Mouse (Mus musculus): ENCODE data around the gene Npas2.

The Npas2 gene

DNA sequence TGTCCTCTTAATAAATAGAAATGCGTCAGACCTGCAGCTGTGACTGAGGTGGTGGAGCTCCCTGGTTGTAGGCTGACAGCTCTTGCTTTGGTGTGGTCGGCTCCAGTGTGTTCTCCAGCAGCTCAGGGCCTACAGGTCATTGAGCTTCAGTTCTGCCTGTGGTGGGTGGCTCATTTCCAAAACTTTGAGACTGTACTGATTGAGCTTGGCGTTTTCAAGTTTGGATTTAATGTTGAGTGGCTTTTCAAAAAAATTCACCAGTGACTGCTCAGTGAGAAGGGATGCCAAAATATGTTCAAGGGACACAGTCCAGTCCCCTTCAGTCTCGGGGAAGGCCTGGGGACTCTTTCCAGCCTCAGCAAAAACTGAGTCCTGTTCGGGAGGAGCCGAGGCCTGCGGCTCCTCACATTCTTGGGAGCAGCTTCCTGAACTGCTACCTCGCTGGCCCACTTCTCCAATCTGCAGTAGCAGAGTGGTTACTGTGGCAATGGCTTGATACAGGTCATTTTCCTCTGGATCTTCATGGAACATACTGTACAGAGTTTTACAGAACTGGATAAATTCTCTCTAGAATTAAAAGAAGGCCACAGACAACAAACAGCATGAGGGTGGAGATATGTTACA is 178.8 kb downstream of the Npas2 start:
- no peak for DNase-seq (ENCODE audit: inconsistent age in 2 of 2, low spot score in 1 of 2)

DNA sequence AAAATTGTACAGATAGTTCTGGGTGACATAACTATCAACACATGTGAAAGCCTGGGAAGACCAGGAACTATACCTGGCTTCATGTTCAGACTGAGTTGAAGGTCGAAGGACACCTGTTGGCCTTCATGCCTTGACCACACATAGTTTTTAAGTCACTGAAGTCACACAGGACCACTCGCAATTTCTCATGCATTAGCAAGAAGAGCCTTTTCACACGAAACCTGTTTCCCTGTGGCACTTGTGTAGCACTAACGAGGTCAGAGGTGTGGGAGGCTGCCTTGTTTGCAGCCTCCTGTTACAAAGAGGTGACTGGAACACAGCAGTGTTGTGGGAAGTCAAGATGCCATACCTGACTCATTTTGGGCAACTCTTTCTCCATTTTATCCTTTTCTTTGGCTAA is 179.8 kb downstream of the Npas2 start:
- no peak for DNase-seq (ENCODE audit: inconsistent age in 2 of 2, low spot score in 1 of 2)

DNA sequence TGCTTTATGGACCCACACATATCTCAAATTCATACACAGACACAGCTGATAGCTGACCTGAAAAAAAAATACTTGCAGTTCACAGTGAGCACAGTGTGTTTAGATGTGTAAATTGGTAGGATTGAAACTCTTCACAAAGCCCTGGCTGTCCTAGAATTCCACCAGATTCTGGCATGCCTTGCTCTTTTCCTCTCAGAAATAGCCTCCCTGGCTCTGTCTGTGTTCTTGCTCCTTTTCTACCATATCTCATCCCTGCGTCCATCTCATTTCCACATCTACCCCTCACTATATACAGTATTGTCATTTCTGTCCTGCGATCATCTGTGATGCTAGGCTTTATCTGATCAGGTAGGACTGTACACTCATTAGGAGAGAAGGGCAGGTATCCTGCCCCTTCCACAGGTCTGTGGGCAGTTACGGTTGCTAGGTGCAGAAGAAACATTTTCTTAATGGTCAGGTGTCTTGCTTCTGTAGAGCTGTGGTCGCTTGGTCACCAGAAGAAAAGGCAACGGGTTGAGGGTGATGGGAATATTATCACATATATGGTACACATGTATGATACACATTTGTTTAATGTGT is 180.8 kb downstream of the Npas2 start:
- no peak for DNase-seq (ENCODE audit: inconsistent age in 2 of 2, low spot score in 1 of 2)

DNA sequence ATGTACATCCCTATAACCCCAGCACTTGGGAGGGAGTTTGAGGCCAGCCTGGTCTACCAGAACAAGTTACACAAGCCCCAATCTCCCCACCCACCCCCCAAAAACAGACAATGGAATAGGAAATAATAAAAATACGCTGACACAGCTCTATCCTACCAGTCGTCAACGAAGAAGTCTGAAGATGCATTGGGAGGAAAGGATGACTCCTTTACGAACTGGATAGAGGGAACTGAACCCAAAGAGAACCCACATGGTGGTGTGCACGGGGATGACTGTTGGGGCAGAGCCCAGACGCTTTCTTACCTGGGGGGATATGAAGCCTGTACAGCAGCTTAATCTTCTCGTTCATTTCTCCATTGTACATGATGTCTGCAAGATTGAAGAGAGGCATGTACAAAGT is 182.6 kb downstream of the Npas2 start:
- DNase-seq (ENCODE audit: inconsistent age in 2 of 2, low spot score in 1 of 2) = no peak

DNA sequence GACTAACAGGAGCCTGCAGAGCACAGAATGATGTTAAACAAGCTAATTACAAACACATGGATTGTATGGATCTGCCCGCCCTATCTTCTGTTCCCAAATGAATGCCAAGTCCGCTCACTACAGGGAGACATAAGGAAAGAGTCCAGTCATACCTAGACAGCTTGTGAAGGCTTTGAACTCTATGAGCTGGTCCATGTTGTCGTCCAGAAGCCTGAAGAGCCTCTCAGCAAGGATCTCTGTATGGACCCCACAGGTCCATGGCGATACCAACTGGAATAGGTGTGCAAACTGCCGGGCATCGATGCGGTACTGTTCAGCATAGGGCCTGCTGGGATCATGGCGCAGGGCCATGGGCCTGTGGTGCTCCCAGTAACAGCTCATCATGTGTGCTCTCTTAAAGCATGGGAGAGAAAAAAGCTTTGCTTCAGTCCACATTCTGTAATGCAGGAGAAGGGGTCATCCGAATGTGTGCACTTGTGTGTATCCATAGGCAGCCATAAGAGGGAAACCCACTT is 183.3 kb downstream of the Npas2 start:
- DNase-seq (ENCODE audit: inconsistent age in 2 of 2, low spot score in 1 of 2) = no peak

DNA sequence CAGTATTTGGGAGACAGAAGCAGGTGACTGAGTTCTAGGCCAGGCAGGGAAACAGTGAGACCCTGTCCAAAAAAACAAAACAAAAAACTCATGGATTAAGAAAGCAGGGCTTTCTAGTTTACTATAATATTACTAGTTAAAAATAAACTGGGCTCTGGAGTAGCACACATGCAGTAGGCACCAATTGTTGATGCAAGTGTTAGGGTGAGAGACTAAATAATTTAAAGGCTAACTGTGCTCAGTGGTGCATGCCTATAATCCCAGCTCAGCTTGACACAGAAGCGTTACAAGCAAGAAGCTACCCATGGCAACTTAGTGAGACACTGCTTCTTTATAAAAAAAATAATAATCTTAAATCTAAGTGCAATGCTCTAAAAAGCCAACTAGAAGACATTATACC is 185.0 kb downstream of the Npas2 start:
- no peak for DNase-seq (ENCODE audit: inconsistent age in 2 of 2, low spot score in 1 of 2)

DNA sequence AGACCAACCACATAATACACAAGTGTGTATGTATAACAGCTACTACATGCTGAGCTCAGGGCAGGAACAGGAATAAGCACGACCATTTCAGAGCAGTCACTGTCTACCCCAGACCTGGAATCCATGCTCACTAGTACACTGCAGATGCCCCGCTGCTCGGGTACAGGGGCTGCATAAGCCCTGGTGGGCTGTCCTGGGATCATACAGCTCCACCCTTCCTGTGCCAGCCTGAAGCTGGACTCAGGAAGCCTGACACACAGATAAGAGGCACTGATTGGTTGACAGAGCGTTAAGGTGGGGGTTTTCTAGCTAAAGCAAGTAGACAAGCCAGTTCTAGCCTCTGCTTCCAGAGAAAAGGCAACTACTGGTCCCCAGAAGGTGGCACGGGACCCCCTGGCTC is 185.5 kb downstream of the Npas2 start:
- DNase-seq (ENCODE audit: inconsistent age in 2 of 2, low spot score in 1 of 2) = no peak

DNA sequence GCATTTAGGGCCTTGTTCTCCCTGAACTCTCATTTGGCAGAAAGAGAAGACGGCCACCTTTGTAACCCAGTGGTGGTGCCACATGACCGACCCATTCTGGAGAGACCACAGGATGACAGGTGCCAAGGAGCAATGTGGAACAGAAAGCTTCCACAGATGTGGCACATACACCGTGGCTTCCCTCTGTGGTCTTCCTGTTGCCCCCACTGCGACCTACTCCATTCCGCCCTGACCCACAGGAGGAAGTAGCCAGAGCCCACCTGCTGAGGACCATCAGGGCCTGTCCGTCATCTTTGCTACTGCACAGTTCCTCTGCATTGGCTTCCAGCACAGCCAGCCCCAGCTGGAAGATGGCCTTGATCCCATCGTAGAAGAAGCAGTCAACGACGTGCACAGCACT is 187.5 kb downstream of the Npas2 start:
- no peak for DNase-seq (ENCODE audit: inconsistent age in 2 of 2, low spot score in 1 of 2)

DNA sequence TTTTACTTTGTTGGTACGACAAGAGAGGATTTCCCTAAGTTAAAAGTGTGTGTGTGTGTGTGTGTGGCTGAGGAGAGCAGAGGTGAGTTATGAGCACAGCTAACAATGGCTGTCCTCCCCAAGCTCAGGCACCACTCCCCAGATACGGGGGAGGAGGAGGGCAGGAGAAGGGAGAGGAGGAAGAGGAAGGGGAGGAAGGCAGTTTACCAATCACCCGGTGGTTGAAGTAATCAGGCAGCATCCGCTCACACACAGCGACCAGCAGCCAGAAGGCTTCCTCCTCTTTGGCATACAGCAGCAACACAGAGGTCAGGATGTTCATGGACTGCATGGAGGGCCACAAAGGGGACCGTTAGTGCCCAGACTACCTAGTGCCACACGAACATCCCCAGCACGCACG is 191.4 kb downstream of the Npas2 start:
- DNase-seq (ENCODE audit: inconsistent age in 2 of 2, low spot score in 1 of 2) = no peak

DNA sequence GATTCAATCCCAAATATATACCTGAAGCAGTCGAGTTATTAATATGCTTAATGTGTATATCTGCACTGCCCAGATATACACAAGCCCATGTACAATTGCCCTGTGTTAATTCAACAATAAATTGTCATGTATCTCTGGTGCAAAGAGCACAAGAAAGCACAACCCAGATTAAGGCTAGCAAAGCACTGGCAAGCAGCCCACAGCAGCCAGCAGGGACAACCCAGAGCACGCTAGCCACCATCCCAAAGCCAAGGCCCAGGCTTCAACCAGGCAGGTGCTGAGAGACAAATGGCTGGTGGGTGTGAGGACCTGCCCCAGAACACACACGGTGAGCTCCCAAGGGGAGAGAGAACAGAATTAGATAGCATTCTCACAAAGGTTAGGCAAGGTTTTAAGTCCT is 192.9 kb downstream of the Npas2 start:
- DNase-seq (ENCODE audit: inconsistent age in 2 of 2, low spot score in 1 of 2) = no peak

DNA sequence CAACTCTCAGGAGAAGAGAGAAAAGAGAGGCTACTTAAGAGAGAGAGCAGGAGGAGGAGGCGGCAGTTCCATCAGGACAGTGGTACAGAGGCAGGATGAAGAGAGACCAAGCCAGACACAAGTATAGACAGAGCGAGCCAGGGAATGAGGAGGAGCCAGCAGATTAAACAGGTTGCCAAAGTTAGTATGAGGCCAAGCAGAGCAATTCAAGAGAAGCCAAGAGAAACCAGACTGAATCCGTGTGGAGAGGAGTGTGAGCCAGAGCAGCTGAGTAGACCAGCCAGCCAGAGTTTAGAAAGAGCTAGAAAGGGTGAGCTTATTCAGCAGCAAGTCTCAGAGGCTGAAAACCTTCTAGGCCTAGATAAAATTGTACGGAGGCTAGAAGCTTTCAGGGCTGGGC is 194.0 kb downstream of the Npas2 start:
- DNase-seq (ENCODE audit: inconsistent age in 2 of 2, low spot score in 1 of 2) = no peak

DNA sequence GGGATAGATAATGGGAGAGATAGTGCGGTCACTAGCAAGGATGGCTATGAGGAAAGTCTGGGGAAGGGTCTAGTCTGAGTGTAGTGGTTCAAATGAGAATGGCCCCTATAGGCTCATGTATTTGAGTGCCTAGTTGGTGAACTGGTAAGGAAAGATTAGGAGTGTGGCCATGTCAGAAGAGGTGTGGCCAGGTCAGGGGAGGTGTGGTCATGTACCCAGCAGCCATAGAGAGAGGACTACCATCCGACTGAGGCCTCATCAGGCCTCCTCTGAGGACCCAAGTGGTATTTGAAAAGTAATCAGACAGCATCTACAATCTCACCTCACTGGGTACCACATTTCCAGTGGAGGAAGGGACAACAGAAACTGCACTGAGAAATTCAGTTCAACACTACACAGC is 194.6 kb downstream of the Npas2 start:
- no peak for DNase-seq (ENCODE audit: inconsistent age in 2 of 2, low spot score in 1 of 2)

DNA sequence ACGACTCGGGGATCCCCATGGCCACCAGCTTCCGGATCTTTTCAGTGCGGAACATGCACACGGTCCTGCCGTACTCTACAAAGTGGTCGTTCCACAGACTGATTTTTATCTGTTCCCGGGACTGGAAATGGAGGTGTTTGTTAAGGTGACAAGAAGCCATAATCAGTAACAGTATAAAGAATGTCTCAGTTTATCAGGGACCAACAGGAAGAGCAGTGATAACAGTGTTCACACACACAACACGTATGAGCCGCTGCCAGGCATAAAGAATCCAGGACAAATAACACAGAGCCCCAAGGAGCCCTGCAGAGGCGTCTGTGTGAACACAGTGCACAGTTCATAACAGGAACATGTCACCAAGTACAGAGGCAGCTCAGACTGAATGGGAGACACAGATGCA is 195.8 kb downstream of the Npas2 start:
- no peak for DNase-seq (ENCODE audit: inconsistent age in 2 of 2, low spot score in 1 of 2)

DNA sequence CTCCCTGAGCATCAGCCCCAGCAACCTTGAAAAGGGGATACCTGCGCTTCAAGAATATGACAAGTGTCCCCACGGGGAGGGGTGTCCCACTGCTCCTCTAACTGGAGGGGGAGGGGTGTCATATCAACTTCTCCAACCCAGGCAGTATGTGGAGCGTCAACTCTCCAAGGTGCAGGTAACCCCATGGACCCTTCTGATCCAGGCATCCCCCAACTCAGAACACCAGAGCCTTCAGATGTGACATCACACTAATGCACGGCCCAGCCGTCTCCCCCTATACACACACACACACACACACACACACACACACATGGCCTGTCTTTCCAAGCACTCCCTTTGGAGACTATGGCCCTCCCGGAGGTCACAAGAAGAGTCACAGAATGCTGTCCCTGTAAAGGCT is 198.1 kb downstream of the Npas2 start:
- DNase-seq (ENCODE audit: inconsistent age in 2 of 2, low spot score in 1 of 2) = no peak

DNA sequence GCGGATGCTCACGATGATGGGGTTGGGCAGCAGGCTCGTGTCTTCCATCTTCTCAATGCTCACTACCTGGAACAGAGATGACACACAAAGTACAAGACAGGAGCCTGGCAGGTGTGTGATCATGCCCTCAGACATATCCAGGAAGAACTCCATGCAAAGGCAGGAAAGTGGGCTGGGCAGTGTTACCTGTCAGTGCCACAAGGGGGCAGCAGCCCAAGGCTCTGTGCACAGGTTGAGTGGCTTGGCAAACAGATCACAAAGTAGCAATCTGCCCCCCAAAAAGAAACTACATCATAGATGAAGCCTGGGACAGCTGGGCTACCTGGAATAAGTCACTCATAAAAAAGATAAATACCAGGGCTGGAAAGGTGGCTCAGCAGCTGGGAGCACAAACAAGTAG is 198.7 kb downstream of the Npas2 start:
- DNase-seq (ENCODE audit: inconsistent age in 2 of 2, low spot score in 1 of 2) = peak; percentile 74 to 91

DNA sequence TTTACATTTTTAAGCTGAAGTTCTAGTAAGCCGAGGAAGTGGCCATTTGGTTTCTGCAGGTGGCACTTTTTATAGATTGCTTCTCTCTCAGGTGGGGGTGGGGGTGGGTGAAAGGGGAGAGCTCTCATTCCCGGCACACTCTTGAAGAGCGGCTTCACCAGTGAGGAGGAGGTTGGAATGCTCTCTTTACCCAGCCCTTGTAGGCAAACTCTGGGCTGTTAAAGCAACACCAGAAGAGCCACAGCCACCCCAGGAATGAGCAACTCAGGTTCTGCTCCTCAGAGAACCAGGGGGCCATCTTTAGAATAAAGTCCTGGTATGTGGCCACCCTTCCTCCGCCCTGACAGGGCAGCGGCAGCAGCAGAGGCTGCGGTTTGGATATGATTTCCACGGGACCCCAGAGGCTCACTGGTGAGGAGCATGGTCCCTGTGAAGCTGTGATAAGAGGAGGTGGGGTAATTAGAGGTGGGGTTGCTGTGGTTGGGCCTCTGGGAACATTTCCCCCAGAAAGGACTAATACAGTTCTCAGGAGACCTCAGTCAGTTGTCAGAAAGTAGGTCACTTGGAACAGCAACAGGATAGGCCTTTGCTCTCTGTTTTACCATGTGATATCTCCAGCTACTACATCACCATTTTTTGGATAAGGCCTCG is 199.8 kb downstream of the Npas2 start:
- DNase-seq (ENCODE audit: inconsistent age in 2 of 2, low spot score in 1 of 2) = no peak

DNA sequence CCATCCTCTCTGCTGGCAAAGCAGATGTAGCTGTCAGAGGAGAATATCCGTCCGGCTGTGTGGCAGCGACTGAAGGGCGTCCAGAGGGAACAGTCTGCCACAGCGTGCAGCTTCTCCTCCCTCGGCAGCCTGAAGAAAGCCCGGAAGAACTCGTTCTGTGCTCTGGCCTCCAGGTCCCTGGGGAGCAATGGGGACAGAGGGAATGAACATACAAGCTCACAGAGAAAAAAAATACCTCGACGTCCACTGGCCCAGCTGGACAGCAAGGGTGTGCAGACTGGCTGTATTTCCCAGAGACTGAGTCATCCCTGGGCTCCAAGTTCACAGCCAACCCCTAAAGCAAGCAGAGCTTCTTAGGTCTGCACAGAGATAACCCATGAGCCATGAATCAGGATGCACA is 200.6 kb downstream of the Npas2 start:
- DNase-seq (ENCODE audit: inconsistent age in 2 of 2, low spot score in 1 of 2) = no peak

DNA sequence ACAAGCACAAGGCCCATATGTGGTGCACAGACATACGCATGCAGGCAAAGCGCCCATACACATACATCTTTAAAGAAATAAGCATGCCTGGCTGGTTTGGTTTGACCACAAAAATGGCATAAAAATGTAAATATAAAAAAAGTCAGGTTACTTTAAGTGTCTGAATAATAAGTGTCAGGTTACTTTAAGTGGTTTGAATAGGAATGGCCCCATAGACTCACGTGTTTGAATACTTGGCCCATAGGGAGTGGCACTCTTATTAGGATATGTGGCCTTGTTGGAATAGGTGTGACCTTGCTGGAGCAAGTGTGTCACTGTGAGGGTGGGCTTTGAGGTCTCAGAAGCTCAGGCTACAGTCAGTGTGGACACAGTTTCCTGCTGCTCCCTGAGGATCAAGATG is 201.1 kb downstream of the Npas2 start:
- DNase-seq (ENCODE audit: inconsistent age in 2 of 2, low spot score in 1 of 2) = no peak

DNA sequence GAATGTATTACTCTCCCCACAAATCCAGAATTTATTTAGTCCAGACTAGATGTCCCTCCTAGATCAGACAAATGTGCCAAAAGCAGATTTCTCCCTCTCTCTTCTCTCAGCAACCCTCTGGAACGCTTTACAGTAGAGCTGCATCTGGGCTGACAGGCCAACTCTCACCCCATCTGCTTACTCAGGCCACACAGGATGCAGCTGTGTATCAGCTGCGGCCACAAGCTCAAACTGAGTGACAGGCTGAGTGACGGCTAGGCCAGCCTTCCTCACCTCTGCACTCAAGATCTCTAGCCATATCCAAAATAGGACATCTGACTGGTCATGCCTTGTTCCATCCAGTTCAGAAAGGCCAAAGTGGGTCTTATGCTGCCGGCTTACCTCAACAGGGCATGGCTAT is 202.8 kb downstream of the Npas2 start:
- no peak for DNase-seq (ENCODE audit: inconsistent age in 2 of 2, low spot score in 1 of 2)

DNA sequence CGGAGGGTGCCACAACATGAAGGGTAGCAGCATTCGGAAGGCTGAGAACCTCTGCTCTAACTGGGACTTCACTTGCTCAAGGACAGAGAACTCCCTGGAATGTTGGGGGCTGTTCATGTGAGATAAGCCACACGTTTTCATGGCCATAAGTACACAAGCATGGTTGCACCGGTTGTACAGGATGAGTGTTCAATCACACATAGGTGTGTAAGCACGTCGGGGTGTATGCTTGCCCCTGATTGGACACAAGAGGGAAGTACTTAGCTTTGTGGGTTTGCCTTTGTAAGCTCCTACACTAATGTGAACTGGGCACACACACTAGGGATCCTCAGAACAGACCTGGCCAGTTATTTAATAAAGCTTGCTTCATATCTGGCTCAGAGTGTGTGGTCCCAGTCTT is 204.8 kb downstream of the Npas2 start:
- DNase-seq (ENCODE audit: inconsistent age in 2 of 2, low spot score in 1 of 2) = no peak

DNA sequence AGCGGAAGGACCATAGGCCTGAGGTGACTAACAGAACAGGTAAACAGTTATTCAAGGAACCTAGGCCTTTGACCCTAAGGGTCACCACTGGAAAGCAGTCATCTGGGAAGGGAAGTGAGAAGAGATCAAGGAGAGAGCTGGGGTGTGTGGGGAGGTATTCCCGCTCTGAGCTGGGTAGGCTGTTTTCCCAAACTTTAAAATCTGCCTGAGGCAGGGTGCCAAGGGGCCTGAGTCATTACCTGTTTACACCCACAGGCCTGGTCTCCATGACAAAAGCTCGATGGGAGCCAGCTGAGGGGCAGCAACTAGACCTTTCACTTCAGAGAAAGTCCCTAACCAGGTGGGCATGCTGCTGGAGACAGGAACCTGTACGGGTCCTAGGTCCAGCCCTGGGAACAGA is 205.7 kb downstream of the Npas2 start:
- peak in 1 of 2 experiments; percentile 50 for DNase-seq (ENCODE audit: inconsistent age in 2 of 2, low spot score in 1 of 2)

DNA sequence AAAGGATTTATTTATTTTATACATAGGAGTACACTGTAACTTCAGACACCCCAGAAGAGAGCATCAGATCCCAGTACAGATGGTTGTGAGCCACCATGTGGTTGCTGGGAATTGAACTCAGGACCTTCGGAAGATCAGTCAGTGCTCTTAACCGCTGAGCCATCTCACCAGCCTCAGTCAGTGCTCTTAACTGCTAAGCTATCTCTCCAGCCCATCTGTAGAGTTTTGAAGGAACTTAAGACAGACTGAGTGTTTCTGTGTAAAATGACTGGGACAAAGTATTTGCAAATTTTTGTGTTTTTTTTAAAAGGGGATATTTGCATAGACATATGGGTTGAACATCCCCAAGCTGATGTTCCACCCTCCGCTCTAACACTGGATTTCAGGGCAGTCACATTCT is 206.6 kb downstream of the Npas2 start:
- DNase-seq (ENCODE audit: inconsistent age in 2 of 2, low spot score in 1 of 2) = no peak

DNA sequence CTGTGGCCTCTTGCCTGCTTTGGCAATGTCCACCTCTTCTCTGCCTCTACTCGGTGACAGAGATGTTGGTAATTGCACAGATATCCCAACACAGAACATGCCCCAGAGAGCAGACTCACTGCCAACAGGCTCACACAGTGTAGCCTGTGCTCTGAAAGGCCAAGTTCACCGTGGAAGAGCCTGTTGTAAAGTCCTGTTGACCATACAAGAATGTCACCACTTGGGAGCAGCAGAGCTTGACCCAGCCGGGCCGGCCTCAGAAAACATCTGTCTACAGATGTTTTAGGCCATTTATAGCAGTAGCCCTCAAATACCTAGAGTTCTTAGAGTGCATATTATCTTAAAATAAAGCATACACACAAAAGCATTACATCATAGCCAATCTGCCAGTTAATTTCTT is 213.6 kb downstream of the Npas2 start:
- no peak for DNase-seq (ENCODE audit: inconsistent age in 2 of 2, low spot score in 1 of 2)

Data from adrenal gland, adult (tissue).